In the genomic region with DNA sequence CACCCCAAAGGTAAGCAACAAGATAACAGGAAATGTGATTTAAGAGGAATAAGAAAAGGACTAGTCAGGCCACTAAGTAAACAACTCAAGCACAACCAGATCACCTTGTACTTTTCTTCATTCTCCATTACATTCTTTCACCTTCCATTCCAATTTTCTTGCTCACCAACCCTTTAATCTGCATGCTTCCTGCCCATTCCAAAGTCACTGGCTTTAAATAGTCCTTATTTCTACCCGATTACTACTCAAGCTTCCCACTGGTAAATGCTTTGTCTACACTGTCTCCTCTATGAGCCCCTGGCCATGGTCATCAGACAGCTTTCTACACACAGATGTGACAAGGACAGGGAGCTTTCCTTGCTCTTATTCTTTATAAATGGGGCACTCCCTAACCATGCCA, we compare ENCODE assay signal across 9 mouse cellular contexts. TPM values are rescaled to one million over a fixed set of nuclear protein-coding genes. Genes with fewer than 3 reads are reported as not detected.
DNase-seq lines count a peak whose midpoint lies in the region; ATAC-seq and TF ChIP-seq lines count a peak whose summit lies in the region.
"Had no signal": no experiment of that assay in that cellular context is flagged by ENCODE, and none has a peak within 500 bp of the region (broad histone marks: within the 10 kb centered on the region; RNA-seq: fewer than 3 reads in every experiment).

No protein-coding gene starts in this region.

- no peak overlapping the region for H3K4me3 ChIP-seq in heart, embryonic 16.5 days (ENCODE audit: low read length)
- 0 out of 2 replicates have a peak overlapping the region, but pooled peaks have one; percentile 1 for H3K4me3 ChIP-seq in bone marrow macrophage, adult 2 months (ENCODE audit: insufficient read depth, low read length)
- H3K4me3 ChIP-seq in hindbrain, embryonic 14.5 days (replicated peaks; ENCODE audit: low read length) = no peak overlapping the region
- H3K4me3 ChIP-seq in midbrain, embryonic 11.5 days (ENCODE audit: low read depth, low read length) = no peak overlapping the region

- no peak for ATAC-seq in heart, embryonic 16.5 days (replicated peaks; ENCODE audit: extremely low read depth, insufficient read depth, low FRiP score)
- no peak for ATAC-seq in hindbrain, embryonic 14.5 days (ENCODE audit: low FRiP score)
- ATAC-seq in midbrain, embryonic 11.5 days (ENCODE audit: low FRiP score) = no peak

- no peak for TF ChIP-seq CTCF in bone marrow macrophage, adult 2 months (IDR thresholded peaks at IDR 0.05; ENCODE audit: low read depth, low read length)

- H3K9ac ChIP-seq in heart, embryonic 16.5 days (ENCODE audit: low read length) = no peak overlapping the region
- H3K9ac ChIP-seq in hindbrain, embryonic 14.5 days = 0 out of 2 replicates have a peak overlapping the region, but pooled peaks have one; percentile 1
- H3K9ac ChIP-seq in midbrain, embryonic 11.5 days (ENCODE audit: low read length) = no peak overlapping the region

- 44% methylated on average over 1 of the region's 1 CpGs for WGBS in heart, embryonic 16.5 days
- 64% methylated on average over 1 of the region's 1 CpGs for WGBS in hindbrain, embryonic 14.5 days
- WGBS in midbrain, embryonic 11.5 days = 61% methylated on average over 1 of the region's 1 CpGs

- H3K36me3 ChIP-seq in heart, embryonic 16.5 days (ENCODE audit: control insufficient read depth, insufficient read depth) = peaks cover 16% of the 10 kb centered on the region
- peaks cover 20% of the 10 kb centered on the region for H3K36me3 ChIP-seq in hindbrain, embryonic 14.5 days (replicated peaks; ENCODE audit: control insufficient read depth, insufficient read depth)
- H3K36me3 ChIP-seq in midbrain, embryonic 11.5 days (ENCODE audit: control insufficient read depth, insufficient read depth, low read length) = peaks cover 4% of the 10 kb centered on the region; the same call in 1 of the 2 replicates

- peaks cover 14% of the 10 kb centered on the region for H3K4me1 ChIP-seq in heart, embryonic 16.5 days (ENCODE audit: control insufficient read depth, insufficient read depth, low read length)
- peaks cover 4% of the 10 kb centered on the region; the same call in 1 of the 2 replicates for H3K4me1 ChIP-seq in bone marrow macrophage, adult 2 months (ENCODE audit: control insufficient read depth, insufficient read depth, low read length)
- H3K4me1 ChIP-seq in hindbrain, embryonic 14.5 days (replicated peaks; ENCODE audit: control insufficient read depth, insufficient read depth, low read length) = peaks cover 19% of the 10 kb centered on the region
- H3K4me1 ChIP-seq in midbrain, embryonic 11.5 days (ENCODE audit: control insufficient read depth, insufficient read depth, low read length) = peaks cover 14% of the 10 kb centered on the region

- H3K4me2 ChIP-seq in heart, embryonic 16.5 days (ENCODE audit: low read depth, low read length) = peak overlapping the region; percentile 30; the same call in 1 of the 2 replicates
- H3K4me2 ChIP-seq in hindbrain, embryonic 14.5 days (replicated peaks) = peak overlapping the region; percentile 96
- H3K4me2 ChIP-seq in midbrain, embryonic 11.5 days = no peak overlapping the region

- no peak for DNase-seq in heart, adult 8-10 months (ENCODE audit: low spot score)
- DNase-seq in hindbrain, embryonic 14.5 days (ENCODE audit: low spot score) = no peak
- peak; percentile 78 for DNase-seq in midbrain, embryonic 11.5 days (ENCODE audit: low spot score, missing footprints)
- no peak for DNase-seq in urinary bladder, adult 18-20 months (ENCODE audit: low spot score in 2 of 2)
- DNase-seq in urinary bladder, postnatal 25 days (ENCODE audit: low spot score) = no peak
- no peak for DNase-seq in lung, postnatal 14 days

- no peaks in the 10 kb centered on the region for H3K27me3 ChIP-seq in heart, embryonic 16.5 days (ENCODE audit: control insufficient read depth, insufficient read depth, low read length)
- no peaks in the 10 kb centered on the region for H3K27me3 ChIP-seq in hindbrain, embryonic 14.5 days (ENCODE audit: control insufficient read depth, insufficient read depth, low read length)
- no peaks in the 10 kb centered on the region for H3K27me3 ChIP-seq in midbrain, embryonic 11.5 days (ENCODE audit: control insufficient read depth, insufficient read depth, low read length)

- H3K27ac ChIP-seq in heart, embryonic 16.5 days (ENCODE audit: low read length) = no peak overlapping the region
- H3K27ac ChIP-seq in bone marrow macrophage, adult 2 months (ENCODE audit: insufficient read depth, low read depth, low read length) = no peak overlapping the region
- no peak overlapping the region for H3K27ac ChIP-seq in hindbrain, embryonic 14.5 days
- no peak overlapping the region for H3K27ac ChIP-seq in midbrain, embryonic 11.5 days (ENCODE audit: low read depth, low read length)

- no peak for TF ChIP-seq POLR2A in bone marrow macrophage, adult 2 months (IDR thresholded peaks at IDR 0.05; ENCODE audit: borderline replicate concordance, low read depth, low read length)

- no peaks in the 10 kb centered on the region for H3K9me3 ChIP-seq in heart, embryonic 16.5 days (replicated peaks; ENCODE audit: control insufficient read depth, low read length)
- H3K9me3 ChIP-seq in hindbrain, embryonic 14.5 days (ENCODE audit: control insufficient read depth, low read length) = no peaks in the 10 kb centered on the region
- no peaks in the 10 kb centered on the region for H3K9me3 ChIP-seq in midbrain, embryonic 11.5 days (ENCODE audit: control insufficient read depth, low read length)
- H3K9me3 ChIP-seq: G1E had no signal

RNA-seq across cellular contexts. Expression of gene Tex10, which starts 2.3 kb away (rescaled TPM):
- polyA plus RNA-seq in heart, embryonic 16.5 days (2015; fragmentation: Nextera tagmentation; extraction: Ambion mirVana) = 29.4 and 32.3 TPM in 2 replicates
- total RNA-seq in heart, adult 8-10 months (2022) = 10 to 100 TPM in 1 of 4 experiments, 1 to 10 TPM in 3; 7.6 to 10.3 (median 8.3) TPM
- 17.2 and 21.3 TPM in 2 replicates for polyA plus RNA-seq in bone marrow macrophage, adult 2 months (2012; ENCODE audit: insufficient read depth, insufficient read length, missing spikeins)
- polyA plus RNA-seq in hindbrain, embryonic 14.5 days (2014; fragmentation: Nextera tagmentation; extraction: Ambion mirVana) = 44.5 and 49.2 TPM in 2 replicates
- polyA plus RNA-seq in midbrain, embryonic 11.5 days (2014; fragmentation: Nextera tagmentation; extraction: Ambion mirVana) = 73.5 and 80.6 TPM in 2 replicates
